Comparison of ENCODE assay signal across 8 mouse cellular contexts in the genomic region with DNA sequence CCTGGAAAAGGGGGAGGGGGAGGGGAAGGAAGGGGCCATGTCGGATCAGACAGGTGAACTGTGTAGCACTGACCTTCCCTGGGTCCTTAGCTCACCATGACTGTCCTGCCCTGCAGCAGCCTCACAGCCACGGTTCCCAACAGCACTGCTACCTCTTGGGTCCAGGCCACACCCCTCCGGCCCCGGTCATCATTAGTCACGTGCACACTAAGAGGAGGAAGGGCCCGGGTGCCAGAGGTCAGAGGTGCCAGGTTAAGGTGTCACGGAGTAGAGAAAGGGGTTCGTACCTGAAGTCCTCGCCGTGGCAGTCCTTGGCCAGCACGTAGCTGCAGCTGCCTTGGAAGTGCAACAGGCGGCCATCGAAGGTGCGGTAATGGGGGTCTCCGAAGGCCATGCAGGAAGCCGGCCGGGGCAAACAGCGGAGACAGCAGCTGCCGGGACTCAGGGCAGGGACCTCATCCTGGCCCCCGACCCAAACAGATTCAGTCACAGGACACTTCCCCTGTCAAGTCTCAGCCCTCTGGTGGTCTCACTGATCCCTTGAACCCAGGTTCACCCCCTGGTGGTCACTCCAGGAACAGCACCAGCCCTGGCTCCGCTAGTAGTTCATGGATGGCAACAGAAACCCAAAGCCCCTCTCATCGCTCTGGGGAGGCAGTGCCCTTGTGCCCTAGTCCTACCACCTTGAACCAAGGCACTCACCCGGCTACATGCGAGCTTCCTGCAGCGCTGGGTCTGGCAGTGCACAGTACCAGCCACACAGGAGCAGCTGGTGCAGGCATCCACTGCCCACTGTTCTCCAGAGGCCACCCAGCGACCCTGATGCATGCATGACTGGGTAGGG. TPM values are rescaled to one million over a fixed set of nuclear protein-coding genes. Genes with fewer than 3 reads are reported as not detected.
DNase-seq lines count a peak whose midpoint lies in the region; ATAC-seq and TF ChIP-seq lines count a peak whose summit lies in the region.

No protein-coding gene starts in this region.

- in situ Hi-C loops in CH12.LX (cut with MboI; ENCODE audit: low pct_ligation_motif_present, low pct_unique_long_range_greater_than_20kb, low sequenced_read_pairs), result no loop called here

- H3K27ac ChIP-seq in CH12.LX (ENCODE audit: insufficient read depth, low read depth), result no peak overlapping the region
- H3K27ac ChIP-seq in embryonic facial prominence, embryonic 12.5 days, result no peak overlapping the region
- no peak overlapping the region for H3K27ac ChIP-seq in heart, postnatal 0 days (ENCODE audit: low read depth)

- no peak for TF ChIP-seq EP300 in CH12.LX (IDR thresholded peaks at IDR 0.05; ENCODE audit: low read length)
- TF ChIP-seq EP300 in heart, postnatal 0 days (IDR thresholded peaks at IDR 0.05; ENCODE audit: low read depth), result no peak

- peaks cover 55% of the 10 kb centered on the region for H3K27me3 ChIP-seq in CH12.LX (replicated peaks)
- H3K27me3 ChIP-seq in embryonic facial prominence, embryonic 12.5 days, result peaks cover 11% of the 10 kb centered on the region
- H3K27me3 ChIP-seq in heart, postnatal 0 days (ENCODE audit: control insufficient read depth, insufficient read depth, low read length), result peaks cover 10% of the 10 kb centered on the region

- H3K4me1 ChIP-seq in CH12.LX (ENCODE audit: control insufficient read depth in 1 of 2, insufficient read depth in 2 of 2), result peaks cover 18 to 21% of the 10 kb centered on the region in 2 experiments
- H3K4me1 ChIP-seq in embryonic facial prominence, embryonic 12.5 days, result 0 out of 2 replicates have a peak, but pooled peaks cover 6% of the 10 kb centered on the region
- no peaks in the 10 kb centered on the region for H3K4me1 ChIP-seq in heart, postnatal 0 days (ENCODE audit: control insufficient read depth, insufficient read depth)

- H3K4me3 ChIP-seq in CH12.LX (replicated peaks in 1 of 3; ENCODE audit: low read depth in 2 of 3, low read length in 2 of 3, poor library complexity in 1 of 3), result peak overlapping the region; percentile 43 to 58 (median 44)
- H3K4me3 ChIP-seq in embryonic facial prominence, embryonic 12.5 days, result peak overlapping the region; percentile 29
- H3K4me3 ChIP-seq in heart, postnatal 0 days (ENCODE audit: low read depth, low read length), result peak overlapping the region; percentile 45

- peak; percentile 30 for ATAC-seq in embryonic facial prominence, embryonic 12.5 days (ENCODE audit: insufficient number of reproducible peaks, insufficient read depth, low FRiP score, low TSS enrichment)
- peak; percentile 75 for ATAC-seq in heart, postnatal 0 days (ENCODE audit: insufficient read depth, low read depth)

- no peaks in the 10 kb centered on the region for H3K79me2 ChIP-seq in CH12.LX (replicated peaks; ENCODE audit: control insufficient read depth, extremely low read depth, insufficient read depth, poor library complexity, severe bottlenecking)

- no peak for TF ChIP-seq POLR2A in CH12.LX (IDR thresholded peaks at IDR 0.05; ENCODE audit: low read depth, low read length)

- dilution Hi-C loops in CH12.LX (cut with MboI; ENCODE audit: extremely low pct_ligation_motif_present, extremely low pct_unique_long_range_greater_than_20kb, low sequenced_read_pairs), result no loop called here

- no peaks in the 10 kb centered on the region for H3K9me3 ChIP-seq in CH12.LX (replicated peaks; ENCODE audit: low read length)
- H3K9me3 ChIP-seq in embryonic facial prominence, embryonic 12.5 days, result no peaks in the 10 kb centered on the region
- H3K9me3 ChIP-seq in heart, postnatal 0 days (replicated peaks; ENCODE audit: control insufficient read depth, low read length), result no peaks in the 10 kb centered on the region

- peak overlapping the region; percentile 44 for H3K4me2 ChIP-seq in CH12.LX (ENCODE audit: insufficient read depth, low read depth, poor library complexity, severe bottlenecking)
- H3K4me2 ChIP-seq in embryonic facial prominence, embryonic 12.5 days (replicated peaks), result peak overlapping the region; percentile 60
- peak overlapping the region; percentile 81 for H3K4me2 ChIP-seq in heart, postnatal 0 days (ENCODE audit: low read depth, low read length)

- H3K36me3 ChIP-seq in CH12.LX (replicated peaks in 1 of 2; ENCODE audit: control insufficient read depth in 1 of 2, insufficient read depth in 1 of 2, low read length in 1 of 2), result no peaks in the 10 kb centered on the region
- H3K36me3 ChIP-seq in embryonic facial prominence, embryonic 12.5 days, result peaks cover 26% of the 10 kb centered on the region; the same call in 1 of the 2 replicates
- H3K36me3 ChIP-seq in heart, postnatal 0 days (replicated peaks; ENCODE audit: control insufficient read depth, insufficient read depth, low read length), result no peaks in the 10 kb centered on the region

- peak; percentile 55 for DNase-seq in CH12.LX (ENCODE audit: extremely low read depth)
- DNase-seq in adrenal gland, postnatal 10 days, result peak; percentile 87
- DNase-seq in heart, postnatal 0 days (ENCODE audit: low spot score), result peak; percentile 21
- DNase-seq in kidney, postnatal 36 days, result peak; percentile 58 to 88
- peak; percentile 83 for DNase-seq in lung, postnatal 14 days
- DNase-seq in retina, embryonic 14.5 days (ENCODE audit: low spot score), result peak; percentile 95
- DNase-seq in urinary bladder, postnatal 25 days (ENCODE audit: low spot score), result peak; percentile 71

- peak; percentile 81 to 93 for TF ChIP-seq CTCF in CH12.LX (conservative IDR thresholded peaks at IDR 0.05 in 1 of 2, IDR thresholded peaks at IDR 0.05 in 1 of 2; ENCODE audit: low read depth in 2 of 2, low read length in 2 of 2)
- TF ChIP-seq CTCF in heart, postnatal 0 days (IDR thresholded peaks at IDR 0.05; ENCODE audit: low read depth), result peak; percentile 90

- WGBS in embryonic facial prominence, embryonic 12.5 days, result 8% methylated on average over 26 of the region's 26 CpGs
- WGBS in heart, postnatal 0 days, result 7% methylated on average over 26 of the region's 26 CpGs

- H3K9ac ChIP-seq in CH12.LX (ENCODE audit: insufficient read depth, low read depth), result 0 out of 2 replicates have a peak overlapping the region, but pooled peaks have one; percentile 7
- peak overlapping the region; percentile 21 for H3K9ac ChIP-seq in embryonic facial prominence, embryonic 12.5 days
- H3K9ac ChIP-seq in heart, postnatal 0 days (replicated peaks; ENCODE audit: low read depth, low read length), result no peak overlapping the region

- peak; percentile 46 for TF ChIP-seq RAD21 in CH12.LX (IDR thresholded peaks at IDR 0.05; ENCODE audit: low read depth, low read length)

TF ChIP-seq in CH12.LX, 34 proteins besides CTCF, POLR2A, EP300 and RAD21 (continues in another document):
- TF ChIP-seq BHLHE40 (IDR thresholded peaks at IDR 0.05; ENCODE audit: low read depth, low read length) (peak; percentile 92), GABPA (IDR thresholded peaks at IDR 0.05; ENCODE audit: insufficient replicate concordance, low read depth, low read length) (no peak), TCF12 (IDR thresholded peaks at IDR 0.05; ENCODE audit: low read depth, low read length) (no peak), UBTF (IDR thresholded peaks at IDR 0.05; ENCODE audit: low read depth, low read length) (no peak), MYC (IDR thresholded peaks at IDR 0.05; ENCODE audit: low read depth, low read length) (no peak), MEF2A (IDR thresholded peaks at IDR 0.05; ENCODE audit: borderline replicate concordance, low read depth, low read length) (no peak)

RNA-seq across cellular contexts. Expression of a gene that starts 13.7 kb away (rescaled TPM):
- total RNA-seq in CH12.LX (2012; rRNA removed) (0.21 TPM in 1 of 2 replicates, not detected in the other), CH12.LX (2014; rRNA removed) (not detected in 2 replicates)
- not detected in 2 replicates for polyA plus RNA-seq in CH12.LX (2012; ENCODE audit: insufficient read length, low read depth)
- under 1 TPM in 1 of 2 experiments, not detected in 1; 0.45 TPM for total RNA-seq in adrenal gland, postnatal 10 days (2021)
- 0.36 and 0.41 TPM in 2 replicates for polyA plus RNA-seq in embryonic facial prominence, embryonic 12.5 days (2016; fragmentation: Nextera tagmentation; extraction: Ambion mirVana)
- total RNA-seq in heart, postnatal 0 days (2014; rRNA removed; ENCODE audit: low replicate concordance), result not detected in 2 replicates
- polyA plus RNA-seq in heart, postnatal 0 days (2015; fragmentation: Nextera tagmentation; extraction: Ambion mirVana), result not detected in 2 replicates

RNA-seq across cellular contexts. Expression of a gene that starts 17.4 kb away (rescaled TPM):
- 308 and 328 TPM in 2 replicates for total RNA-seq in CH12.LX (2012; rRNA removed)
- total RNA-seq in CH12.LX (2014; rRNA removed), result 367 and 373 TPM in 2 replicates
- polyA plus RNA-seq in CH12.LX (2012; ENCODE audit: insufficient read length, low read depth), result 230 and 251 TPM in 2 replicates
- 100 to 1,000 TPM; 183 to 191 TPM for total RNA-seq in adrenal gland, postnatal 10 days (2021)
- 196 and 217 TPM in 2 replicates for polyA plus RNA-seq in embryonic facial prominence, embryonic 12.5 days (2016; fragmentation: Nextera tagmentation; extraction: Ambion mirVana)
- 162 and 247 TPM in 2 replicates for total RNA-seq in heart, postnatal 0 days (2014; rRNA removed; ENCODE audit: low replicate concordance)
- polyA plus RNA-seq in heart, postnatal 0 days (2015; fragmentation: Nextera tagmentation; extraction: Ambion mirVana), result 228 and 238 TPM in 2 replicates

RNA-seq across cellular contexts. Expression of a gene that starts 22.8 kb away (rescaled TPM):
- total RNA-seq in CH12.LX (2012; rRNA removed) (0.59 and 0.64 TPM in 2 replicates), CH12.LX (2014; rRNA removed) (not detected in 2 replicates)
- polyA plus RNA-seq in CH12.LX (2012; ENCODE audit: insufficient read length, low read depth), result 0.49 and 0.51 TPM in 2 replicates
- total RNA-seq in adrenal gland, postnatal 10 days (2021), result 1 to 10 TPM; 7.0 to 7.1 TPM
- 40.6 and 41.3 TPM in 2 replicates for polyA plus RNA-seq in embryonic facial prominence, embryonic 12.5 days (2016; fragmentation: Nextera tagmentation; extraction: Ambion mirVana)
- total RNA-seq in heart, postnatal 0 days (2014; rRNA removed; ENCODE audit: low replicate concordance), result 6.2 and 17.9 TPM in 2 replicates
- polyA plus RNA-seq in heart, postnatal 0 days (2015; fragmentation: Nextera tagmentation; extraction: Ambion mirVana), result 4.2 and 4.7 TPM in 2 replicates

RNA-seq across cellular contexts. Expression of a gene that starts 41.5 kb away (rescaled TPM):
- total RNA-seq in CH12.LX (2012; rRNA removed) (134 and 152 TPM in 2 replicates), CH12.LX (2014; rRNA removed) (158 and 159 TPM in 2 replicates)
- 134 and 144 TPM in 2 replicates for polyA plus RNA-seq in CH12.LX (2012; ENCODE audit: insufficient read length, low read depth)
- 1 to 10 TPM; 3.8 to 4.8 TPM for total RNA-seq in adrenal gland, postnatal 10 days (2021)
- polyA plus RNA-seq in embryonic facial prominence, embryonic 12.5 days (2016; fragmentation: Nextera tagmentation; extraction: Ambion mirVana), result 2.7 and 3.1 TPM in 2 replicates
- total RNA-seq in heart, postnatal 0 days (2014; rRNA removed; ENCODE audit: low replicate concordance), result 3.5 and 3.6 TPM in 2 replicates
- polyA plus RNA-seq in heart, postnatal 0 days (2015; fragmentation: Nextera tagmentation; extraction: Ambion mirVana), result 2.3 and 2.7 TPM in 2 replicates

RNA-seq across cellular contexts. Expression of a gene that starts 51.9 kb away (rescaled TPM):
- total RNA-seq in CH12.LX (2012; rRNA removed), result 0.71 and 0.76 TPM in 2 replicates
- total RNA-seq in CH12.LX (2014; rRNA removed), result 0.22 and 0.24 TPM in 2 replicates
- polyA plus RNA-seq in CH12.LX (2012; ENCODE audit: insufficient read length, low read depth), result 0.56 and 0.60 TPM in 2 replicates
- 10 to 100 TPM; 17.6 to 41.6 TPM for total RNA-seq in adrenal gland, postnatal 10 days (2021)
- polyA plus RNA-seq in embryonic facial prominence, embryonic 12.5 days (2016; fragmentation: Nextera tagmentation; extraction: Ambion mirVana), result 14.0 and 15.6 TPM in 2 replicates
- 241 and 301 TPM in 2 replicates for total RNA-seq in heart, postnatal 0 days (2014; rRNA removed; ENCODE audit: low replicate concordance)
- 18.5 and 24.3 TPM in 2 replicates for polyA plus RNA-seq in heart, postnatal 0 days (2015; fragmentation: Nextera tagmentation; extraction: Ambion mirVana)

Comparison
In these comparisons a context has a peak if more than half of its experiments do, and no peak if none do; other contexts are left out.
1. DNase-seq: peak in every context shown above with its lines; median percentile 95 in retina, embryonic 14.5 days; 87 in adrenal gland, postnatal 10 days; 83 in lung, postnatal 14 days; 73 in kidney, postnatal 36 days; 71 in urinary bladder, postnatal 25 days; 55 in CH12.LX; 21 in heart, postnatal 0 days.